Mouse (Mus musculus): Measurements from ENCODE around the gene Alpi.
A peak's percentile ranks its signal among the peaks of the same experiment; 100 is the strongest.

Gene Alpi

GRCm38 (mm10) chr1:87101411-87101810 lies at the start of gene Alpi:
TSS of gene Alpi (minus strand) at chr1:87101606.
- DNase-seq (ENCODE audit: low spot score in 2 of 2): no peak

- no peak for DNase-seq (ENCODE audit: low spot score in 2 of 2)
Measured at GRCm38 (mm10) chr1:87149422-87149821, 48.0 kb upstream of the Alpi start.

GRCm38 (mm10) chr1:87143141-87143540 lies 41.7 kb upstream of the Alpi start:
- no peak for DNase-seq (ENCODE audit: low spot score in 2 of 2)

- no peak for DNase-seq (ENCODE audit: low spot score in 2 of 2)
Measured at GRCm38 (mm10) chr1:87142456-87142855, 41.0 kb upstream of the Alpi start.

- DNase-seq (ENCODE audit: low spot score in 2 of 2): no peak
Measured at GRCm38 (mm10) chr1:87141550-87141949, 40.1 kb upstream of the Alpi start.

- DNase-seq (ENCODE audit: low spot score in 2 of 2): no peak
Measured at GRCm38 (mm10) chr1:87131803-87132202, 30.4 kb upstream of the Alpi start.

- DNase-seq (ENCODE audit: low spot score in 2 of 2): no peak
Measured at GRCm38 (mm10) chr1:87127206-87128030, 26.0 kb upstream of the Alpi start.

GRCm38 (mm10) chr1:87124673-87125072 lies 23.3 kb upstream of the Alpi start, which contains the start of gene Akp3:
TSS of gene Akp3 (plus strand) at chr1:87124973.
- no peak for DNase-seq (ENCODE audit: low spot score in 2 of 2)

- DNase-seq (ENCODE audit: low spot score in 2 of 2): no peak
Measured at GRCm38 (mm10) chr1:87114784-87115183, 13.4 kb upstream of the Alpi start.

GRCm38 (mm10) chr1:87111719-87112354 lies 10.4 kb upstream of the Alpi start:
- DNase-seq (ENCODE audit: low spot score in 2 of 2): no peak

- DNase-seq (ENCODE audit: low spot score in 2 of 2): no peak
Measured at GRCm38 (mm10) chr1:87108564-87108963, 7.2 kb upstream of the Alpi start.

- DNase-seq (ENCODE audit: low spot score in 2 of 2): no peak
Measured at GRCm38 (mm10) chr1:87106536-87106935, 5.1 kb upstream of the Alpi start.

GRCm38 (mm10) chr1:87103936-87104335 lies 2.5 kb upstream of the Alpi start:
- no peak for DNase-seq (ENCODE audit: low spot score in 2 of 2)

GRCm38 (mm10) chr1:87102114-87102513 lies 708 bp upstream of the Alpi start:
- no peak for DNase-seq (ENCODE audit: low spot score in 2 of 2)

- peak in 1 of 2 experiments; percentile 10 for DNase-seq (ENCODE audit: low spot score in 2 of 2)
Measured at GRCm38 (mm10) chr1:87098358-87098975, 2.9 kb downstream of the Alpi start.

GRCm38 (mm10) chr1:87095642-87096041 lies 5.8 kb downstream of the Alpi start:
- DNase-seq (ENCODE audit: low spot score in 2 of 2): no peak

GRCm38 (mm10) chr1:87089828-87090227 lies 11.6 kb downstream of the Alpi start, which contains the start of gene Alppl2:
TSS of gene Alppl2 (minus strand) at chr1:87089928.
- DNase-seq (ENCODE audit: low spot score in 2 of 2): no peak

- no peak for DNase-seq (ENCODE audit: low spot score in 2 of 2)
Measured at GRCm38 (mm10) chr1:87089251-87089650, 12.2 kb downstream of the Alpi start.

- DNase-seq (ENCODE audit: low spot score in 2 of 2): no peak
Measured at GRCm38 (mm10) chr1:87086964-87087363, 14.4 kb downstream of the Alpi start.

GRCm38 (mm10) chr1:87086196-87086595 lies 15.2 kb downstream of the Alpi start:
- no peak for DNase-seq (ENCODE audit: low spot score in 2 of 2)

GRCm38 (mm10) chr1:87073776-87074175 lies 27.6 kb downstream of the Alpi start:
- no peak for DNase-seq (ENCODE audit: low spot score in 2 of 2)

- DNase-seq (ENCODE audit: low spot score in 2 of 2): no peak
Measured at GRCm38 (mm10) chr1:87070720-87071119, 30.7 kb downstream of the Alpi start.

- DNase-seq (ENCODE audit: low spot score in 2 of 2): no peak
Measured at GRCm38 (mm10) chr1:87060913-87061312, 40.5 kb downstream of the Alpi start.
